Mouse (Mus musculus) gastrocnemius, postnatal 14 days (tissue): Measurements from ENCODE around the gene Zfp316. TPM values are rescaled to one million over a fixed set of nuclear protein-coding genes. Genes with fewer than 3 reads are reported as not detected.

Experiments
- DNase-seq: peaks from one replicate; pipeline ENCODE4 v3.0.0; 2021; ENCODE audit warnings: mixed read lengths
- intact Hi-C: fragments of 180-260 bp; cut with DNase I; formaldehyde crosslinking; loops from one replicate; pipeline ENCODE4 v1.15.1; 2025; ENCODE audit warnings: low total_unique reads
- total RNA-seq, 2 experiments: library from RNA; stranded (reverse); gene quantifications; 2 replicates each; pipeline ENCODE4 v1.2.3; 2021

Zfp316 gene
- total RNA-seq, 2 experiments from 2014 or later = 2.8 to 3.5 TPM

- intact Hi-C loops = no loop called here
- DNase-seq = no peak
Observed at GRCm38 (mm10) chr5:143252039-143252438, 17.8 kb downstream of the Zfp316 start.

DNA sequence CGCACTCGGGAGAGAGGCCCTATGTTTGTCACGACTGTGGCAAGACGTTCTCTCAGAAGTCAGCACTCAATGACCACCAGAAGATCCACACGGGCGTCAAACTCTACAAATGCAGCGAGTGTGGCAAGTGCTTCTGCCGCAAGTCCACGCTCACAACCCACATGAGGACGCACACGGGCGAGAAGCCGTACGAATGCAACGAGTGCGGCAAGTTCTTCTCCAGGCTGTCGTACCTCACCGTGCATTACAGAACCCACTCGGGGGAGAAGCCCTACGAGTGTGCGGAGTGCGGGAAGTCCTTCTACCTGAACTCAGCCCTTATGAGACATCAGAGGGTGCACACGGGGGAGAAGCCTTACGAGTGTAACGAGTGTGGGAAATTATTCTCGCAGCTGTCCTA is 24.9 kb downstream of the Zfp316 start:
- intact Hi-C loops = no loop called here
- no peak for DNase-seq

GRCm38 (mm10) chr5:143236036-143236435 is 33.8 kb downstream of the Zfp316 start:
- intact Hi-C loops = no loop called here

DNA sequence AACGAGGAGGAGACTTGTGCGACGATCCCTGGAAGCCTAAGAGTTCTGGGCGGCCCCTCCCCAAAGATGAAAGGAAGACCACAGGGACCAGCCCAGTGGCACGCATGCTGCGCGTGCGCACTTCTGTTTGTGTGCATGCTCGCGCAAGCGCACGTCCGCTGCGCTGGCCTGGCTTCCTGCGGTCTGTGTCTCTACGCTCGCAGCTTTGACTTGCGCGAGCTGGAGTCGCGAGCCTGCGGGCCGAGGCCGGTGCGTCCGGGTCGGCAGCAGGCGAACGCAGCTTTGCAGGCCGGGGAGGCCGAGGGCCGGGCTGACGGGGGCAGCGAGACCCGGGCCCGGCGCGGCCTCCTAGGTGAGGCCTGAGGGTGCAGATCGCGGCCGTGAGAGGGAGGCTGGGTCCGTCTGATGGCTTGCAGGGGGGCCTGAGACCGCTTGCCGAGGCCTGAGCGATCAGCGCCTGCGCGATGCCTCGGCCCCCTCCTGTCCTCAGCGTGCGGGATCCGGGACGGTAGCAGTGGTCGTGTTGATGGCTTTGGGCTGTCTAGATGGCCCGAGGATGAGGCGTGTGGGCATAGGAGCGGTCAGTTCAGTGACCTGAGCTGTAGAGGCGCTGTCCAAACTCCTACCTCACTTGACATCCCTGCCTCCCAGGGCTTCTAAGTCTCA is 34.7 kb downstream of the Zfp316 start, which contains the start of gene Zfp12:
Gene Zfp12, plus strand, starts transcription at position 136 of the 666 bp plus-strand sequence.
- DNase-seq = peak; percentile 93
- intact Hi-C loops = no loop called here

More at GRCm38 (mm10) chr5:143236036-143236435, 33.8 kb downstream of the Zfp316 start:
- no peak for DNase-seq

- intact Hi-C loops = no loop called here
- DNase-seq = no peak
Observed at GRCm38 (mm10) chr5:143226790-143227189, 43.0 kb downstream of the Zfp316 start, which contains the start of gene Spdye4a. Gene Spdye4a, minus strand, starts transcription at chr5:143226890.

DNA sequence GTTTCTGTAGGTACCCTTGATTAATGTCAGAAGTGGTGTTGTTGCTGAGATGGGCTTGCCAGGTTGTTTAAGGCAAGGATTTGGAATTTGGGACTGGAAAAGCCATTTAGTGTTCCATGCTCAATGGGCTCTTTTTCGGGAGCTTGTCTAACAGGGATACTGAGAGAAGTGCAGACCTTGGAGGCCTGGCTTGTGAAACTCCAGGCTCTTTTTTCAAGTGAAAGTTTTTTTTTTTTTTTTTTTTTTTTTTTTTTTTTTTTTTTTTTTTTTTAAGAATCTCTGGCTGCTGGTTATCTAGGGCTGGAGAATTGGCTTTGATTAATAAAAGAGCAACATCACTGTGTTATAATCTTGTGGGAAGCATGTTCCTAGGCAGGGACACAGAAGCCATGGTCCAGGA is 47.5 kb downstream of the Zfp316 start:
- no peak for DNase-seq
- intact Hi-C loops = no loop called here

DNA sequence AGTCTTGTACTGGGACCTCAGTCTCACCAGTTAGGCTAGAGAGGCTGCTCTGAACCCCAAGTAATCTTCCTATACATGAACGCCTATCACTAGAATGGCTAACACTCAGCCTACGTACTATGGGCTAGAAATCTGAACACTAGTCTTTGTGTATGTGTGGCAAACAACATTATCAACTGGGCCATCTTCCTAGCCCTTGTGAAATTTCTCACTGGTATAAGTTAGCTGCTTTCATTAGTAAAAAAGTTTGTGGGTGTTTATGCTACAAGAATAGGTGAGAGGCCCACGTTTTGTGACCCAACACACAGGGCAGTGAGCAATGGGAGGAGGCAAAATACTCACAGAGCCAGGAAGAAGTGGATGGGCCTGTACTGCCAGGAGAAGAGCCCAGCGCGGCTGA is 48.8 kb downstream of the Zfp316 start:
- intact Hi-C loops = no loop called here
- no peak for DNase-seq

DNA sequence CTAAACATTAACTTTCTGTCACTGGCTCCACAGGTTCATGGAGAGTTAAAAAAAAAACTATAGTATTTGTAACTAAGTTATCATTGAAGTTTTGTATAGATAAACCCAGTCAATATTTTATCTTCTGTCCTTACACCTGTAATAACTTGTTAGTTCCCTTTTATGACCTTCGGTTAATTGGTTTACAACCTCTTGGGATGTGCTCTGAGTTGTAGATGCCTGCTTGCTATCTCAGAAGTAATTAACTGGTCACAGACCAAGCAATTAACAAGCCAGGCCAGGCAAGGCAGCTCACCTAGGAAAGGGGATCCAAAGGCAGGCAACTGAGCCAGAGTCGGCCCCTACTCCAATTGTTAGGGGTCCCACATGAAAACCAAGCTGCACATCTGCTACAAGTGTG is 56.0 kb downstream of the Zfp316 start:
- DNase-seq = no peak
- intact Hi-C loops = no loop called here

- no peak for DNase-seq
- intact Hi-C loops = no loop called here
Observed at GRCm38 (mm10) chr5:143205015-143205414, 64.8 kb downstream of the Zfp316 start.

Other genes starting within 250 kb of the Zfp316 start
- gene Rnf216, start 157.0 kb downstream of the Zfp316 start, total RNA-seq = 10 to 100 TPM; 16.6 to 19.0 TPM
- not detected for gene Olfr718-ps1, start 122.4 kb downstream of the Zfp316 start, total RNA-seq
- gene Rbak, start 89.2 kb downstream of the Zfp316 start, total RNA-seq = 1 to 10 TPM; 4.3 to 4.5 TPM
- not detected for gene Spdye4b, start 89.0 kb downstream of the Zfp316 start, total RNA-seq
- not detected for gene Spdye4a, start 43.1 kb downstream of the Zfp316 start, total RNA-seq
- 1 to 10 TPM; 7.0 to 8.6 TPM for gene Zfp12, start 34.9 kb downstream of the Zfp316 start, total RNA-seq
- under 1 TPM; 0.33 to 0.44 TPM for gene Zfp853, start 23.6 kb upstream of the Zfp316 start, total RNA-seq
- gene E130309D02Rik, start 45.3 kb upstream of the Zfp316 start, total RNA-seq = 1 to 10 TPM; 8.3 to 9.4 TPM
- gene Zdhhc4, start 59.2 kb upstream of the Zfp316 start, total RNA-seq = 10 to 100 TPM; 31.6 to 33.8 TPM
- not detected for gene Grid2ip, start 87.3 kb upstream of the Zfp316 start, total RNA-seq
- gene Kdelr2, start 133.8 kb upstream of the Zfp316 start, total RNA-seq = 10 to 100 TPM; 51.1 to 70.2 TPM
- 1 to 10 TPM; 3.7 to 5.3 TPM for gene Daglb, start 194.6 kb upstream of the Zfp316 start, total RNA-seq